Mouse (Mus musculus) brain, adult 10 weeks (tissue): Measurements from ENCODE around the gene Nlrp1a. TPM values are rescaled to one million over a fixed set of nuclear protein-coding genes. Genes with fewer than 3 reads are reported as not detected.

ENCODE experiments used
- polyA plus RNA-seq: library from polyadenylated mRNA; stranded (reverse); fragments of 350-450 nt; fragmentation: Illumina TruSeq; extraction: RNeasy Lipid Tissue Mini Kit (QIAGEN cat#74804); gene quantifications from one replicate; pipeline ENCODE4 v1.2.3, GENCODE M21; 2015; ENCODE audit warnings: low read depth, low replicate concordance

Nlrp1a gene
- polyA plus RNA-seq = 0.12 TPM

GRCm38 (mm10) chr11:71144661-71145060 is at the start of gene Nlrp1a:
Gene Nlrp1a (minus strand): TSS chr11:71144704.

Other genes starting within 250 kb of the Nlrp1a start
- gene Nup88, start 174.7 kb downstream of the Nlrp1a start, polyA plus RNA-seq = 67.1 TPM
- gene Rpain, start 174.5 kb downstream of the Nlrp1a start, polyA plus RNA-seq = 54.1 TPM
- gene C1qbp, start 161.7 kb downstream of the Nlrp1a start, polyA plus RNA-seq = 114 TPM
- 23.6 TPM for gene Dhx33, start 140.3 kb downstream of the Nlrp1a start, polyA plus RNA-seq
- 21.3 TPM for gene Mis12, start 125.1 kb downstream of the Nlrp1a start, polyA plus RNA-seq
- gene Derl2, start 124.9 kb downstream of the Nlrp1a start, polyA plus RNA-seq = 20.6 TPM
- 417 TPM for gene 6330403K07Rik, start 111.2 kb downstream of the Nlrp1a start, polyA plus RNA-seq
- gene Nlrp1b, start 86.0 kb upstream of the Nlrp1a start, polyA plus RNA-seq = 0.37 TPM